Mouse (Mus musculus) CH12.LX (cell line): ENCODE results near the gene Fam126b. TPM values are rescaled to one million over a fixed set of nuclear protein-coding genes. Genes with fewer than 3 reads are reported as not detected.

Experiments used
- DNase-seq: peaks from one replicate; pipeline ENCODE4 v3.0.0-alpha.2; 2013; ENCODE audit errors: extremely low read depth
- H3K27ac ChIP-seq: 2 replicates; pipeline ENCODE4 v1.5.1; 2012; ENCODE audit warnings: low read depth, mild to moderate bottlenecking, control low read depth, moderate library complexity; ENCODE audit not compliant: insufficient read depth
- H3K27me3 ChIP-seq: replicated peaks from 2 replicates; pipeline ENCODE3; 2012; ENCODE audit warnings: inconsistent platforms
- H3K36me3 ChIP-seq, 2 experiments: replicated peaks in 1 of 2; 2 replicates each; pipeline versions ENCODE3 to v1.6.1; 2012; ENCODE audit warnings: inconsistent platforms in 1 of 2, low read length in 1 of 2, mild to moderate bottlenecking in 1 of 2, mixed read lengths in 1 of 2, moderate library complexity in 1 of 2; ENCODE audit not compliant: control insufficient read depth in 1 of 2, insufficient read depth in 1 of 2
- H3K4me1 ChIP-seq, 2 experiments: 2 replicates each; pipeline ENCODE4 v1.6.1; 2012; ENCODE audit warnings: inconsistent platforms in 1 of 2, moderate library complexity in 1 of 2; ENCODE audit not compliant: insufficient read depth in 2 of 2, control insufficient read depth in 1 of 2
- H3K4me2 ChIP-seq: 2 replicates; pipeline ENCODE4 v1.6.1; 2012; ENCODE audit warnings: low read depth, mild to moderate bottlenecking, control low read depth; ENCODE audit not compliant: poor library complexity, insufficient read depth, severe bottlenecking
- H3K4me3 ChIP-seq, 3 experiments: fragments of 150-350 bp in 1 of 3; sonication (generic) in 1 of 3; replicated peaks in 1 of 3; 2 replicates each; pipeline versions ENCODE3 to v1.5.1; 2011 to 2012; ENCODE audit warnings: low read depth in 2 of 3, low read length in 2 of 3, mild to moderate bottlenecking in 2 of 3, moderate library complexity in 2 of 3, control low read depth in 1 of 3, improper control_type of control experiment in 1 of 3, inconsistent platforms in 1 of 3, mixed read lengths in 1 of 3; ENCODE audit not compliant: poor library complexity in 1 of 3
- H3K79me2 ChIP-seq: replicated peaks from 2 replicates; pipeline ENCODE4 v1.6.1; 2012; ENCODE audit warnings: mild to moderate bottlenecking, moderate library complexity; ENCODE audit not compliant: control insufficient read depth, poor library complexity, insufficient read depth, severe bottlenecking; ENCODE audit errors: extremely low read depth
- H3K9ac ChIP-seq: 2 replicates; pipeline ENCODE4 v1.6.1; 2012; ENCODE audit warnings: low read depth, mild to moderate bottlenecking, control low read depth, moderate library complexity; ENCODE audit not compliant: insufficient read depth
- H3K9me3 ChIP-seq: replicated peaks from 2 replicates; pipeline ENCODE3; 2012; ENCODE audit warnings: low read length, inconsistent platforms, mixed read lengths
- BHLHE40 ChIP-seq: IDR thresholded peaks from 2 replicates; pipeline ENCODE4 v1.6.1; 2011; ENCODE audit warnings: mild to moderate bottlenecking, low read depth, low read length, improper control_type of control experiment
- CHD1 ChIP-seq: IDR thresholded peaks from 2 replicates; pipeline ENCODE4 v1.6.1; 2012; ENCODE audit warnings: low read depth, low read length, improper control_type of control experiment, inconsistent platforms
- CHD2 ChIP-seq: IDR thresholded peaks from 2 replicates; pipeline ENCODE4 v1.6.1; 2011; ENCODE audit warnings: low read length, improper control_type of control experiment
- CTCF ChIP-seq, 2 experiments: IDR thresholded peaks in 1 of 2; conservative IDR thresholded peaks in 1 of 2; 2 replicates each; pipeline ENCODE4 v1.5.1; 2011 to 2012; ENCODE audit warnings: low read depth in 2 of 2, low read length in 2 of 2, improper control_type of control experiment in 1 of 2, inconsistent platforms in 1 of 2, mild to moderate bottlenecking in 1 of 2, moderate library complexity in 1 of 2
- E2F4 ChIP-seq: IDR thresholded peaks from 2 replicates; pipeline ENCODE4 v1.6.1; 2011; ENCODE audit warnings: low read depth, low read length, improper control_type of control experiment; ENCODE audit not compliant: insufficient replicate concordance
- ELF1 ChIP-seq: IDR thresholded peaks from 2 replicates; pipeline ENCODE4 v1.6.1; 2014; ENCODE audit warnings: low read depth, mild to moderate bottlenecking, inconsistent platforms, low read length, improper control_type of control experiment
- EP300 ChIP-seq: IDR thresholded peaks from 2 replicates; pipeline ENCODE4 v1.6.1; 2011; ENCODE audit warnings: low read length, improper control_type of control experiment
- GABPA ChIP-seq: IDR thresholded peaks from 2 replicates; pipeline ENCODE4 v1.6.1; 2012; ENCODE audit warnings: low read depth, low read length, improper control_type of control experiment, inconsistent platforms; ENCODE audit not compliant: insufficient replicate concordance
- JUND ChIP-seq: conservative IDR thresholded peaks from 2 replicates; pipeline ENCODE4 v1.6.1; 2011; ENCODE audit warnings: low read depth, low read length, improper control_type of control experiment
- KAT2A ChIP-seq: IDR thresholded peaks from 2 replicates; pipeline ENCODE4 v1.6.1; 2012; ENCODE audit warnings: low read length, improper control_type of control experiment, inconsistent platforms; ENCODE audit not compliant: insufficient replicate concordance
- MAFK ChIP-seq: IDR thresholded peaks from 2 replicates; pipeline ENCODE4 v1.6.1; 2011; ENCODE audit warnings: low read length, improper control_type of control experiment; ENCODE audit not compliant: insufficient replicate concordance
- MAX ChIP-seq: IDR thresholded peaks from 2 replicates; pipeline ENCODE4 v1.6.1; 2011; ENCODE audit warnings: low read length, improper control_type of control experiment
- MAZ ChIP-seq: IDR thresholded peaks from 2 replicates; pipeline ENCODE4 v1.6.1; 2012; ENCODE audit warnings: low read depth, mild to moderate bottlenecking, inconsistent platforms, low read length, improper control_type of control experiment, moderate library complexity
- MEF2A ChIP-seq: IDR thresholded peaks from 2 replicates; pipeline ENCODE4 v1.6.1; 2014; ENCODE audit warnings: low read depth, mild to moderate bottlenecking, inconsistent platforms, low read length, improper control_type of control experiment, borderline replicate concordance
- MXI1 ChIP-seq: IDR thresholded peaks from 2 replicates; pipeline ENCODE4 v1.6.1; 2011; ENCODE audit warnings: mild to moderate bottlenecking, low read depth, low read length, improper control_type of control experiment
- MYC ChIP-seq: IDR thresholded peaks from 2 replicates; pipeline ENCODE4 v1.6.1; 2011; ENCODE audit warnings: low read depth, mild to moderate bottlenecking, improper control_type of control experiment, low read length
- NELFE ChIP-seq: IDR thresholded peaks from 2 replicates; pipeline ENCODE4 v1.6.1; 2011; ENCODE audit warnings: low read depth, low read length, improper control_type of control experiment
- NRF1 ChIP-seq: IDR thresholded peaks from 2 replicates; pipeline ENCODE4 v1.6.1; 2014; ENCODE audit warnings: low read depth, mild to moderate bottlenecking, inconsistent platforms, low read length, improper control_type of control experiment, moderate library complexity
- PAX5 ChIP-seq: IDR thresholded peaks from 2 replicates; pipeline ENCODE4 v1.6.1; 2012; ENCODE audit warnings: low read length, inconsistent platforms, mixed read lengths
- POLR2A ChIP-seq: IDR thresholded peaks from 2 replicates; pipeline ENCODE4 v1.6.1; 2011; ENCODE audit warnings: low read depth, mild to moderate bottlenecking, improper control_type of control experiment, low read length
- POLR2AphosphoS2 ChIP-seq: IDR thresholded peaks from 2 replicates; pipeline ENCODE4 v1.6.1; 2011; ENCODE audit warnings: low read depth, low read length, improper control_type of control experiment
- RAD21 ChIP-seq: IDR thresholded peaks from 2 replicates; pipeline ENCODE4 v1.6.1; 2011; ENCODE audit warnings: low read depth, mild to moderate bottlenecking, low read length, improper control_type of control experiment, moderate library complexity
- SIN3A ChIP-seq: IDR thresholded peaks from 2 replicates; pipeline ENCODE4 v1.6.1; 2012; ENCODE audit warnings: low read length, improper control_type of control experiment, inconsistent platforms
- SMC3 ChIP-seq: IDR thresholded peaks from 2 replicates; pipeline ENCODE4 v1.6.1; 2011; ENCODE audit warnings: low read depth, low read length, improper control_type of control experiment
- TCF12 ChIP-seq: IDR thresholded peaks from 2 replicates; pipeline ENCODE4 v1.6.1; 2014; ENCODE audit warnings: low read depth, mild to moderate bottlenecking, inconsistent platforms, low read length, improper control_type of control experiment
- UBTF ChIP-seq: IDR thresholded peaks from 2 replicates; pipeline ENCODE4 v1.6.1; 2012; ENCODE audit warnings: low read depth, mild to moderate bottlenecking, inconsistent platforms, low read length, improper control_type of control experiment, moderate library complexity
- USF1 ChIP-seq: IDR thresholded peaks from 2 replicates; pipeline ENCODE4 v1.6.1; 2014; ENCODE audit warnings: low read depth, mild to moderate bottlenecking, inconsistent platforms, low read length, improper control_type of control experiment
- USF2 ChIP-seq: conservative IDR thresholded peaks from 2 replicates; pipeline ENCODE4 v1.6.1; 2011; ENCODE audit warnings: low read depth, low read length, improper control_type of control experiment
- ZC3H11A ChIP-seq: IDR thresholded peaks from 2 replicates; pipeline ENCODE4 v1.6.1; 2012; ENCODE audit warnings: low read depth, mild to moderate bottlenecking, inconsistent platforms, low read length, improper control_type of control experiment
- dilution Hi-C: fragments of 300-500 bp; cut with MboI; formaldehyde crosslinking; loops from 2 replicates; pipeline ENCODE4 v1.14.3; 2020; ENCODE audit warnings: low sequenced_read_pairs; ENCODE audit not compliant: extremely low pct_unique_long_range_greater_than_20kb, extremely low pct_ligation_motif_present
- in situ Hi-C: fragments of 300-500 bp; cut with MboI; formaldehyde crosslinking; loops from 3 replicates; pipeline ENCODE4 v1.14.3; 2019; ENCODE audit warnings: low sequenced_read_pairs, low pct_ligation_motif_present, low pct_unique_long_range_greater_than_20kb, mixed read lengths
- polyA plus RNA-seq: library from polyadenylated mRNA; unstranded; fragments of >175 nt; gene quantifications from 2 replicates; pipeline ENCODE4 v1.2.1, GENCODE M21; 2012; ENCODE audit warnings: low read depth; ENCODE audit not compliant: insufficient read length
- total RNA-seq, 2 experiments: library from RNA; depleted of rRNA; stranded (reverse); fragments of 300-350 nt in 1 of 2; fragments of >200 nt in 1 of 2; gene quantifications; 2 replicates each; pipeline ENCODE4 v1.2.3; 2012 to 2014

Gene Fam126b
- total and polyA plus RNA-seq, 3 experiments, result 3.6 to 5.5 (median 4.6) TPM

DNA sequence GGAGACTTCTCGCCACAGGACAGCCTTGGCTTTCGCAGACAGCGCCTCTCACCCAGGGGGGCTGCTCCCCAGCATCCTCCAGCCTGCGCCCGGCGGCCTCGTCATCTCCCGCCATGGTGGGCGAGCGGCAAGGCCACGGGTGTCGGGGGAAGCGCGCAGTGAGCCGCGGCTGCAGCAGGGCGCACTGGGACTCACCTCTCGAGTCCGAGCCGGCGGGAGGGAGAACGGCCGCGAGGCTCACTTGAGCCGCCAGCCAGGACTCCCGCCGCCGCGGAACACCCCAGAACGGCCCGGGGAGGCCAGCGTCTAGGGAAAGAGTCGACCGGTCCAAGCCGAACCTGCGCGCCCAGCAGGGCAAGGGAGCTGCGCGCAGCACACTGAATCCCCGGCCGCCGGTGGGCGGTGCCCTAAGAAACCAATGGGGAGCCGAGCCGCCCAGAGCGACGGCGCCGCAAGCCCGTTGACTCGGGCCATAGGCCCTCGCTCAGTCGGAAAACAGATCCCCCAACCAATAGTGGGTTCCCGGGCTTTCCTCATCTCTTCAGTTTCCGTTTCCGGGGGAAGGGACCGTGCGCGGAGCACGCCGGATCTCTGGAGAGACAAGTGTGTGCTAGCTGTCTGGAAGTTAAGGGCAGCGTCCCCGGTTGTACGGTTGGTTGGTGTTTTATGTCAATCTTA lies 81.4 kb downstream of the Fam126b start, which contains the start of gene Orc2 (continued):
- 0 out of 2 replicates have a peak, but pooled peaks have one; percentile 39 for TF ChIP-seq MEF2A
- no peak for TF ChIP-seq EP300
- TF ChIP-seq GABPA, result no peak; the same call in 1 of the 2 replicates
- peak; percentile 94 for TF ChIP-seq POLR2A
- TF ChIP-seq UBTF, result 0 out of 2 replicates have a peak, but pooled peaks have one; percentile 35
- peak; percentile 76 for TF ChIP-seq NRF1
- TF ChIP-seq CHD2, result peak; percentile 92
- TF ChIP-seq, all 38 proteins: peak for 20

DNA sequence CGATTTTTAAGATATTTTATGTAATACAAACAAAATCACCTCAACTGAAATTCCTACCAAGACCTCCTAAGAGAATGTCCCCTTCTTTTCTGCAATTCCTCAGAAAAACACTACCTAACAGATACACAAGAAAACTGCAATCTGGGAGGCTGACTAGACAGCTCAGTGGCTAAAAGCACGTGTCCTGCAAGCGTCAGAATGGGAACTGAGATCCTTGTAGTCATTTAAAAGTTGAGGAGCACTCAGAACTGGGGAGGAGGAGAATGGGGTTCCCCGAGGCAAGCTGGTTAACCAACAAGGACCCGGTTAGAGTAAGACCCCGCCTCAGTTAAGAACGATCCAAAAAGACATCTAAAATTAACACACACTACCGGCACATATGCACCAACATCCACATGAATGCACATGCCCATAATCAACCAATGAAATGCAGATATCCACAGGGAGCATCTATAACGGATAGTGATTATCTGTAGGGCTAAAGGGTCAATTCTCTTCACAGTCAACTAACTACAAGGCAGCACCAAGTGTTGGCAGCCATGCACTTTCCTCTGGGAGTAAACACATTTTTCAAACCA lies 82.2 kb downstream of the Fam126b start:
- no peak for TF ChIP-seq KAT2A
- no peak for TF ChIP-seq E2F4
- no peak for TF ChIP-seq USF1
- no peak for TF ChIP-seq ELF1
- no peak for TF ChIP-seq USF2
- TF ChIP-seq CHD2, result no peak
- TF ChIP-seq MYC, result peak; percentile 86
- no peak for TF ChIP-seq CTCF (conservative IDR thresholded peaks at IDR 0.05 in 1 of 2, IDR thresholded peaks at IDR 0.05 in 1 of 2; ENCODE audit: low read depth in 2 of 2, low read length in 2 of 2)
- 0 out of 2 replicates have a peak, but pooled peaks have one; percentile 4 for TF ChIP-seq POLR2AphosphoS2
- TF ChIP-seq BHLHE40, result peak; percentile 66
- no peak for TF ChIP-seq MEF2A
- no peak for TF ChIP-seq NRF1
- no peak for TF ChIP-seq ZC3H11A
- TF ChIP-seq SIN3A, result peak; percentile 69; the same call in 1 of the 2 replicates
- TF ChIP-seq SMC3, result no peak
- TF ChIP-seq MXI1, result peak; percentile 96
- TF ChIP-seq MAX, result peak; percentile 93
- no peak for TF ChIP-seq CHD1
- TF ChIP-seq JUND, result no peak
- no peak for TF ChIP-seq RAD21
- TF ChIP-seq TCF12, result no peak
- TF ChIP-seq MAFK, result no peak
- TF ChIP-seq EP300, result no peak
- TF ChIP-seq NELFE, result no peak
- TF ChIP-seq MAZ, result no peak
- no peak for TF ChIP-seq GABPA
- no peak for TF ChIP-seq PAX5
- H3K36me3 ChIP-seq, result peaks cover 12 to 49% of the 10 kb centered on the region in 2 experiments
- H3K27me3 ChIP-seq, result no peaks in the 10 kb centered on the region
- H3K9me3 ChIP-seq, result peaks cover 22% of the 10 kb centered on the region
- peaks cover 32% of the 10 kb centered on the region for H3K79me2 ChIP-seq
- dilution Hi-C loops (no loop called here), in situ Hi-C loops (no loop called here)
- H3K9ac ChIP-seq, result peak overlapping the region; percentile 91
- H3K27ac ChIP-seq, result no peak overlapping the region
- peak overlapping the region; percentile 76 to 98 (median 97) for H3K4me3 ChIP-seq
- peak overlapping the region; percentile 72 for H3K4me2 ChIP-seq
- DNase-seq, result peak; percentile 40
- H3K4me1 ChIP-seq, result peaks cover 0 to 17% of the 10 kb centered on the region in 2 experiments; a peak in 3 of 4 replicates
